Mouse (Mus musculus): Measurements from ENCODE around the gene Hkdc1. TPM values are rescaled to one million over a fixed set of nuclear protein-coding genes. Genes with fewer than 3 reads are reported as not detected.

The Hkdc1 gene
- polyA plus RNA-seq, 1 experiment from 2014 or later: 0.05 TPM

- Histone ChIP-seq H3K9me3 (ENCODE audit: control insufficient read depth, low read length) (no peaks in the 10 kb centered on the region), H3K4me1 (replicated peaks; ENCODE audit: control insufficient read depth, insufficient read depth, low read length) (no peaks in the 10 kb centered on the region; the same call in 1 of the 2 replicates), H3K9ac (ENCODE audit: low read depth, low read length) (no peak overlapping the region), H3K4me2 (replicated peaks; ENCODE audit: low read depth, low read length) (no peak overlapping the region), H3K4me3 (ENCODE audit: low read depth, low read length) (no peak overlapping the region), H3K27me3 (ENCODE audit: control insufficient read depth, insufficient read depth, low read length) (no peaks in the 10 kb centered on the region; the same call in 1 of the 2 replicates), H3K27ac (ENCODE audit: low read depth, low read length) (no peak overlapping the region), H3K36me3 (ENCODE audit: control insufficient read depth, insufficient read depth, low read length) (no peaks in the 10 kb centered on the region)
- ATAC-seq (ENCODE audit: low FRiP score) (no peak), DNase-seq (ENCODE audit: low spot score) (no peak)
- WGBS: 32% methylated on average over 12 of the region's 12 CpGs
Measured at GRCm38 (mm10) chr10:62336601-62337578, 85.4 kb downstream of the Hkdc1 start.

GRCm38 (mm10) chr10:62335423-62335776 lies 86.9 kb downstream of the Hkdc1 start:
- Histone ChIP-seq H3K4me2 (replicated peaks; ENCODE audit: low read depth, low read length) (no peak overlapping the region), H3K4me1 (replicated peaks; ENCODE audit: control insufficient read depth, insufficient read depth, low read length) (no peaks in the 10 kb centered on the region; the same call in 1 of the 2 replicates), H3K9me3 (ENCODE audit: control insufficient read depth, low read length) (no peaks in the 10 kb centered on the region), H3K4me3 (ENCODE audit: low read depth, low read length) (no peak overlapping the region), H3K9ac (ENCODE audit: low read depth, low read length) (no peak overlapping the region), H3K27ac (ENCODE audit: low read depth, low read length) (no peak overlapping the region), H3K27me3 (ENCODE audit: control insufficient read depth, insufficient read depth, low read length) (no peaks in the 10 kb centered on the region; the same call in 1 of the 2 replicates), H3K36me3 (ENCODE audit: control insufficient read depth, insufficient read depth, low read length) (no peaks in the 10 kb centered on the region)
- DNase-seq (ENCODE audit: low spot score): peak; percentile 10
- ATAC-seq (ENCODE audit: low FRiP score): no peak
- 21% methylated on average over 6 of the region's 6 CpGs for WGBS

- Histone ChIP-seq H3K4me3 (ENCODE audit: low read depth, low read length) (no peak overlapping the region), H3K27ac (ENCODE audit: low read depth, low read length) (no peak overlapping the region), H3K36me3 (ENCODE audit: control insufficient read depth, insufficient read depth, low read length) (no peaks in the 10 kb centered on the region), H3K27me3 (ENCODE audit: control insufficient read depth, insufficient read depth, low read length) (no peaks in the 10 kb centered on the region; the same call in 1 of the 2 replicates), H3K4me2 (replicated peaks; ENCODE audit: low read depth, low read length) (no peak overlapping the region), H3K4me1 (replicated peaks; ENCODE audit: control insufficient read depth, insufficient read depth, low read length) (no peaks in the 10 kb centered on the region; the same call in 1 of the 2 replicates), H3K9me3 (ENCODE audit: control insufficient read depth, low read length) (no peaks in the 10 kb centered on the region), H3K9ac (ENCODE audit: low read depth, low read length) (no peak overlapping the region)
- peak; percentile 6 for DNase-seq (ENCODE audit: low spot score)
- 52% methylated on average over 20 of the region's 20 CpGs for WGBS
- ATAC-seq (ENCODE audit: low FRiP score): no peak
Measured at GRCm38 (mm10) chr10:62334686-62335422, 87.4 kb downstream of the Hkdc1 start.

- no peak for DNase-seq (ENCODE audit: low spot score)
Measured at GRCm38 (mm10) chr10:62333269-62333668, 89.0 kb downstream of the Hkdc1 start.

More at GRCm38 (mm10) chr10:62333269-62333668, 89.0 kb downstream of the Hkdc1 start:
- H3K27me3 ChIP-seq (ENCODE audit: control insufficient read depth, insufficient read depth, low read length): no peaks in the 10 kb centered on the region
- H3K9me3 ChIP-seq (ENCODE audit: control insufficient read depth, low read length): no peaks in the 10 kb centered on the region
- no peaks in the 10 kb centered on the region for H3K4me1 ChIP-seq (replicated peaks; ENCODE audit: control insufficient read depth, insufficient read depth, low read length)
- H3K27ac ChIP-seq (ENCODE audit: low read depth, low read length): no peak overlapping the region
- H3K4me3 ChIP-seq (ENCODE audit: low read depth, low read length): no peak overlapping the region
- ATAC-seq (ENCODE audit: low FRiP score): no peak
- H3K9ac ChIP-seq (ENCODE audit: low read depth, low read length): no peak overlapping the region
- 79% methylated on average over 14 of the region's 14 CpGs for WGBS
- H3K4me2 ChIP-seq (replicated peaks; ENCODE audit: low read depth, low read length): no peak overlapping the region
- H3K36me3 ChIP-seq (ENCODE audit: control insufficient read depth, insufficient read depth, low read length): no peaks in the 10 kb centered on the region

Other genes with a start within 250 kb of the Hkdc1 start
- 9.2 and 11.0 TPM in 2 replicates for gene Tspan15, start 191.2 kb downstream of the Hkdc1 start, polyA plus RNA-seq (2014; fragmentation: Nextera tagmentation; extraction: Ambion mirVana)
- gene Tacr2, start 170.1 kb downstream of the Hkdc1 start, polyA plus RNA-seq (2014; fragmentation: Nextera tagmentation; extraction: Ambion mirVana): not detected in 2 replicates
- gene Hk1, start 42.6 kb downstream of the Hkdc1 start, polyA plus RNA-seq (2014; fragmentation: Nextera tagmentation; extraction: Ambion mirVana): 18.2 and 25.4 TPM in 2 replicates
- 0.95 and 1.2 TPM in 2 replicates for gene 4930507D05Rik, start 27.0 kb upstream of the Hkdc1 start, polyA plus RNA-seq (2014; fragmentation: Nextera tagmentation; extraction: Ambion mirVana)
- gene Supv3l1, start 27.2 kb upstream of the Hkdc1 start, polyA plus RNA-seq (2014; fragmentation: Nextera tagmentation; extraction: Ambion mirVana): 27.4 and 33.2 TPM in 2 replicates
- gene Vps26a, start 64.3 kb upstream of the Hkdc1 start, polyA plus RNA-seq (2014; fragmentation: Nextera tagmentation; extraction: Ambion mirVana): 91.4 and 109 TPM in 2 replicates
- gene Srgn, start 105.0 kb upstream of the Hkdc1 start, polyA plus RNA-seq (2014; fragmentation: Nextera tagmentation; extraction: Ambion mirVana): 4.3 and 5.8 TPM in 2 replicates
- 55.9 and 60.2 TPM in 2 replicates for gene Kif1bp, start 156.0 kb upstream of the Hkdc1 start, polyA plus RNA-seq (2014; fragmentation: Nextera tagmentation; extraction: Ambion mirVana)
- gene Ddx21, start 179.8 kb upstream of the Hkdc1 start, polyA plus RNA-seq (2014; fragmentation: Nextera tagmentation; extraction: Ambion mirVana): 33.7 and 37.1 TPM in 2 replicates
- gene Ddx50, start 228.7 kb upstream of the Hkdc1 start, polyA plus RNA-seq (2014; fragmentation: Nextera tagmentation; extraction: Ambion mirVana): 124 and 143 TPM in 2 replicates